ENCODE assay signal across 8 mouse cellular contexts in genomic region chrX:160501687-160502047, GRCm38 (mm10). TPM values are rescaled to one million over a fixed set of nuclear protein-coding genes. Genes with fewer than 3 reads are reported as not detected.
A peak's percentile ranks its signal among the peaks of the same experiment; 100 is the strongest.
DNase-seq lines count a peak whose midpoint lies in the region; ATAC-seq and TF ChIP-seq lines count a peak whose summit lies in the region.

No protein-coding gene starts in this region.

- H3K9ac ChIP-seq in lung, embryonic 15.5 days = peak overlapping the region; percentile 40
- H3K9ac ChIP-seq in limb, embryonic 14.5 days (ENCODE audit: low read depth, low read length, severe bottlenecking) = peak overlapping the region; percentile 64

- peak; percentile 68 for ATAC-seq in lung, embryonic 15.5 days (ENCODE audit: borderline replicate concordance, extremely low read depth, low FRiP score, low TSS enrichment)
- ATAC-seq in limb, embryonic 14.5 days (ENCODE audit: low FRiP score, low read depth) = peak; percentile 50; the same call in 1 of the 2 replicates

- H3K9me3 ChIP-seq in lung, embryonic 15.5 days = no peaks in the 10 kb centered on the region
- H3K9me3 ChIP-seq in erythroblast, embryonic 14.5 days (ENCODE audit: control insufficient read depth, low read length) = peaks cover 4% of the 10 kb centered on the region
- no peaks in the 10 kb centered on the region for H3K9me3 ChIP-seq in limb, embryonic 14.5 days (ENCODE audit: control insufficient read depth, low read length)

- no peak for TF ChIP-seq POLR2A in limb, embryonic 14.5 days (IDR thresholded peaks at IDR 0.05; ENCODE audit: borderline replicate concordance, extremely low read depth, insufficient read depth, insufficient read length)
- TF ChIP-seq POLR2A in small intestine, adult 2 months (IDR thresholded peaks at IDR 0.05; ENCODE audit: low read depth, low read length) = no peak

- peaks cover 31% of the 10 kb centered on the region; the same call in 1 of the 2 replicates for H3K27me3 ChIP-seq in lung, embryonic 15.5 days
- H3K27me3 ChIP-seq in erythroblast, embryonic 14.5 days (ENCODE audit: control insufficient read depth) = no peaks in the 10 kb centered on the region; the same call in 1 of the 2 replicates
- H3K27me3 ChIP-seq in limb, embryonic 14.5 days (ENCODE audit: control insufficient read depth, insufficient read depth, low read length) = peaks cover 4% of the 10 kb centered on the region; the same call in 1 of the 2 replicates
- no peaks in the 10 kb centered on the region for H3K27me3 ChIP-seq in small intestine, adult 2 months (ENCODE audit: control insufficient read depth, insufficient read depth, low read length)

- peak overlapping the region; percentile 87; the same call in 1 of the 2 replicates for H3K27ac ChIP-seq in lung, embryonic 15.5 days
- peak overlapping the region; percentile 78; the same call in 1 of the 2 replicates for H3K27ac ChIP-seq in limb, embryonic 14.5 days (replicated peaks; ENCODE audit: low read depth, low read length)
- H3K27ac ChIP-seq in small intestine, adult 2 months (ENCODE audit: insufficient read depth, low read depth, low read length) = no peak overlapping the region; the same call in 1 of the 2 replicates

- H3K4me3 ChIP-seq in lung, embryonic 15.5 days = peak overlapping the region; percentile 61
- H3K4me3 ChIP-seq in erythroblast, embryonic 14.5 days (replicated peaks) = peak overlapping the region; percentile 88
- peak overlapping the region; percentile 54 for H3K4me3 ChIP-seq in limb, embryonic 14.5 days (replicated peaks; ENCODE audit: low read length)
- H3K4me3 ChIP-seq in small intestine, adult 2 months (ENCODE audit: low read depth, low read length) = peak overlapping the region; percentile 96

- intact Hi-C loops in left cerebral cortex, postnatal 14 days (cut with DNase I) = no loop called here

- peak overlapping the region; percentile 65 for H3K4me2 ChIP-seq in lung, embryonic 15.5 days
- peak overlapping the region; percentile 42 for H3K4me2 ChIP-seq in limb, embryonic 14.5 days (replicated peaks; ENCODE audit: low read depth, low read length, severe bottlenecking)

- WGBS in lung, embryonic 15.5 days = 24% methylated on average over 12 of the region's 12 CpGs
- WGBS in limb, embryonic 14.5 days = 38% methylated on average over 11 of the region's 12 CpGs
- WGBS in small intestine, adult 2 months = 5% methylated on average over 12 of the region's 12 CpGs

- H3K36me3 ChIP-seq in lung, embryonic 15.5 days = no peaks in the 10 kb centered on the region
- no peaks in the 10 kb centered on the region for H3K36me3 ChIP-seq in erythroblast, embryonic 14.5 days (ENCODE audit: control insufficient read depth)
- H3K36me3 ChIP-seq in limb, embryonic 14.5 days (ENCODE audit: control insufficient read depth, insufficient read depth, low read length) = no peaks in the 10 kb centered on the region
- no peaks in the 10 kb centered on the region for H3K36me3 ChIP-seq in small intestine, adult 2 months (ENCODE audit: control insufficient read depth, insufficient read depth, low read length)

- H3K4me1 ChIP-seq in lung, embryonic 15.5 days = peaks cover 4% of the 10 kb centered on the region; the same call in 1 of the 2 replicates
- peaks cover 16% of the 10 kb centered on the region for H3K4me1 ChIP-seq in erythroblast, embryonic 14.5 days (ENCODE audit: control insufficient read depth)
- H3K4me1 ChIP-seq in limb, embryonic 14.5 days (ENCODE audit: control insufficient read depth, insufficient read depth, low read length) = no peaks in the 10 kb centered on the region
- no peaks in the 10 kb centered on the region for H3K4me1 ChIP-seq in small intestine, adult 2 months (ENCODE audit: control insufficient read depth, insufficient read depth, insufficient read length, low read length)

- TF ChIP-seq CTCF in small intestine, adult 2 months (IDR thresholded peaks at IDR 0.05; ENCODE audit: extremely low read depth, insufficient read length, insufficient replicate concordance, low read depth, low read length) = no peak

- no peak for DNase-seq in lung, postnatal 36 days
- DNase-seq in limb, embryonic 14.5 days (ENCODE audit: low spot score) = no peak
- no peak for DNase-seq in spleen, postnatal 14 days (ENCODE audit: low spot score in 2 of 2)
- no peak for DNase-seq in testis, postnatal 14 days (ENCODE audit: low spot score)
- no peak for DNase-seq in left cerebral cortex, postnatal 14 days (ENCODE audit: low spot score in 2 of 2)

RNA-seq across cellular contexts. Expression of gene Phka2, which starts 0.3 kb away (rescaled TPM):
- polyA plus RNA-seq in lung, embryonic 15.5 days (2015; fragmentation: Nextera tagmentation; extraction: Ambion mirVana) = 12.9 and 13.3 TPM in 2 replicates
- 0.41 and 0.62 TPM in 2 replicates for polyA plus RNA-seq in erythroblast, embryonic 14.5 days (2012)
- polyA plus RNA-seq in limb, embryonic 14.5 days (2012; rRNA removed) = 28.8 and 32.4 TPM in 2 replicates
- polyA plus RNA-seq in limb, embryonic 14.5 days (2014; fragmentation: Nextera tagmentation; extraction: Ambion mirVana) = 19.3 and 22.9 TPM in 2 replicates
- polyA plus RNA-seq in small intestine, adult 2 months (2012; rRNA removed) = 3.1 and 4.2 TPM in 2 replicates
- 10 to 100 TPM; 24.7 to 36.3 TPM for total RNA-seq in left cerebral cortex, postnatal 14 days (2021)
